Mouse (Mus musculus) heart, postnatal 0 days (tissue): Measurements from ENCODE around the gene Ssbp3. TPM values are rescaled to one million over a fixed set of nuclear protein-coding genes. Genes with fewer than 3 reads are reported as not detected.

Experiments
- ATAC-seq: fragments of 200-750 bp; cut with Nextera tagmentation; 2 replicates; pipeline ENCODE4 v1.8.0; 2017; ENCODE audit warnings: low read depth, moderate number of reproducible peaks, moderate library complexity; ENCODE audit not compliant: insufficient read depth
- DNase-seq: peaks from one replicate; pipeline ENCODE4 v3.0.0-alpha.2; 2016; ENCODE audit warnings: low spot score
- H3K27ac ChIP-seq: fragments of 300-500 bp; sonication (generic); 2 replicates; pipeline ENCODE4 v1.5.1; 2014; ENCODE audit warnings: low read depth, mild to moderate bottlenecking
- H3K27me3 ChIP-seq: fragments of 300-500 bp; sonication (generic); 2 replicates; pipeline ENCODE4 v1.6.1; 2014; ENCODE audit warnings: low read length, mixed read lengths; ENCODE audit not compliant: control insufficient read depth, insufficient read depth
- H3K36me3 ChIP-seq: fragments of 300-500 bp; sonication (generic); replicated peaks from 2 replicates; pipeline ENCODE4 v1.6.1; 2014; ENCODE audit warnings: low read length, mixed read lengths; ENCODE audit not compliant: control insufficient read depth, insufficient read depth
- H3K4me1 ChIP-seq: fragments of 300-500 bp; sonication (generic); 2 replicates; pipeline ENCODE4 v1.6.1; 2014; ENCODE audit warnings: antibody characterized with exemption; ENCODE audit not compliant: control insufficient read depth, insufficient read depth
- H3K4me2 ChIP-seq: fragments of 300-500 bp; sonication (generic); 2 replicates; pipeline ENCODE4 v1.6.1; 2014; ENCODE audit warnings: low read depth, mild to moderate bottlenecking, low read length, moderate library complexity
- H3K4me3 ChIP-seq: fragments of 300-500 bp; sonication (generic); 2 replicates; pipeline ENCODE4 v1.5.1; 2014; ENCODE audit warnings: low read depth, low read length
- H3K9ac ChIP-seq: fragments of 300-500 bp; sonication (generic); replicated peaks from 2 replicates; pipeline ENCODE4 v1.6.1; 2014; ENCODE audit warnings: low read depth, low read length, mixed read lengths
- H3K9me3 ChIP-seq: fragments of 300-500 bp; sonication (generic); replicated peaks from 2 replicates; pipeline ENCODE4 v1.6.1; 2016; ENCODE audit warnings: low read length; ENCODE audit not compliant: control insufficient read depth
- CTCF ChIP-seq: IDR thresholded peaks from 2 replicates; pipeline ENCODE4 v1.5.1; 2016; ENCODE audit warnings: antibody characterized with exemption, control low read depth, low read depth
- EP300 ChIP-seq: IDR thresholded peaks from 2 replicates; pipeline ENCODE4 v1.6.1; 2016; ENCODE audit warnings: antibody characterized with exemption, low read depth
- WGBS: fragments of 180-500 bp; shearing (Covaris S2); extraction: QIAGEN DNeasy Blood & Tissue Kit; methylation state at CpG from one replicate; pipeline ENCODE4 v1.1.7; 2014; 5-methylcytosine and 5-hydroxymethylcytosine counted together
- polyA plus RNA-seq: library from polyadenylated mRNA; unstranded; fragments of >200 nt; fragmentation: Nextera tagmentation; extraction: Ambion mirVana; gene quantifications from 2 replicates; pipeline ENCODE4 v1.2.1, GENCODE M21; 2015
- total RNA-seq: library from RNA; depleted of rRNA; stranded (reverse); fragments of >200 nt; gene quantifications from 2 replicates; pipeline ENCODE4 v1.2.3, GENCODE M21; 2014; ENCODE audit warnings: low replicate concordance

Gene Ssbp3
- total and polyA plus RNA-seq, 2 experiments from 2014 or later: 25.9 to 35.6 TPM

DNA sequence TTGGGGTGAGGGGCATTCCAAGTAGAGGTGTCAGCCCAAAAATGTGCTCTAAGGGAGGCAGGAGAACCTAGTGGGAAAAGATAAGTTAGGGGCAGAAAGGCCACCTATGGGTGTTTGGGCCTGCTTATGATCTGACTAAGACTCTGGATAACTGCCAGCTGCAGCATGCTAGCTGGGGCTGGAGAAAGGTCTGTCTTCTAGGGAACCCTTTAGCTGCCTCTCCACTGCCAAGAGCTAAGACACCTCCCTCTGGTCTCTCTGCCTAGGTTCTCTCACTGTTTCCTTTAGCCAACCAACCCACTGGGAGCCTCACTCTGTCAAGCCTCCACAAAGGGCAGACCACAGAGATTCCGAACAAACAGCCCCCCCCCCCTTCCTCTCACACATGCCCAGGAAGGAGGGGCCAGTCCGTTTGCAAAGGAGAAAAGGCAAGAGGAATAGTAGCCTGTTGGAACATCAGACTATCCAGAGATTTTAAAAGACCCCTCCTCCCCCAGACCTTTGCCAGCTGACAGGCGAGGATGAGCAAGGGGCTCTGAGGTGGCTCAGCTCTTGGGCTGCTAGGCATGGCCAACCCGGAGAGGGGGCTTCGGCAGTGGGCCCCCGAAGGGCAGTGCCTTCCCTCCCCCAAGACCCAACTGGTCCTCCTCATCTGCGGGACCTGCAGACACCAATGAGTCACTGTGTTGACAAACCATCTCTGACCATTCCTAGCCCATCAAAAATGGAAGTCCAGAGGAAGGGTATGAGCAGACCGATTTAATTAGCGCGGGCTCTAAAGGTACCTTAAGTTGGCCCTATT is 1.4 kb upstream of the Ssbp3 start:
- DNase-seq (peak; percentile 86), ATAC-seq (peak; percentile 31)
- H3K4me2 ChIP-seq: peak overlapping the region; percentile 97
- no peak for TF ChIP-seq EP300
- TF ChIP-seq CTCF: no peak
- H3K27me3 ChIP-seq: no peaks in the 10 kb centered on the region
- H3K36me3 ChIP-seq: no peaks in the 10 kb centered on the region
- peak overlapping the region; percentile 87; the same call in 1 of the 2 replicates for H3K4me3 ChIP-seq
- H3K9ac ChIP-seq: peak overlapping the region; percentile 50; the same call in 1 of the 2 replicates
- WGBS: 11% methylated on average over 10 of the region's 10 CpGs
- peak overlapping the region; percentile 94 for H3K27ac ChIP-seq
- peaks cover 45% of the 10 kb centered on the region for H3K4me1 ChIP-seq
- no peaks in the 10 kb centered on the region for H3K9me3 ChIP-seq

DNA sequence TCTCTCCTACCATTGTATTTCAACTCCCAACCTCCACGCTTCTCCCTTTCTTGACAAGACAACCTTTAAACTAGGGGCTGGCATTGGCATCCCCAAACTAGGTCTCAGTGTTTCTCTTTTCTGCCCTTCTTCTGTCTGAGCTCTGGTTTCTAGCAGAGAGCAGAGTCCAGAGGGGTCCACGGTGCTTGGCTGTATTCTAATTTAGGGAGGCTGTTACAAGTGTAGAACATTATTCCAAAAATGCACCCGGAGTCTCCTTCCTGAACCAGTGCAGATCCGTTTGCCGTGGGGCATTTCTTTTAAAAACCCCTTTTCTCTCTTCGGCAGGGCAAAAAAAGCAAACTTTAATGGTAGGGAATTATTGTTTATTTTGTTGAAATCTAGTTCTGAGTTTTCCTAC is 704 bp upstream of the Ssbp3 start:
- ATAC-seq: no peak
- 2% methylated on average over 6 of the region's 6 CpGs for WGBS
- TF ChIP-seq CTCF (no peak), EP300 (no peak)
- H3K4me3 ChIP-seq: peak overlapping the region; percentile 87
- H3K27me3 ChIP-seq: no peaks in the 10 kb centered on the region
- peak overlapping the region; percentile 97 for H3K4me2 ChIP-seq
- H3K9ac ChIP-seq: peak overlapping the region; percentile 50
- no peak for DNase-seq
- H3K9me3 ChIP-seq: no peaks in the 10 kb centered on the region
- H3K4me1 ChIP-seq: peaks cover 46% of the 10 kb centered on the region
- H3K27ac ChIP-seq: peak overlapping the region; percentile 94
- peaks cover 4% of the 10 kb centered on the region for H3K36me3 ChIP-seq

DNA sequence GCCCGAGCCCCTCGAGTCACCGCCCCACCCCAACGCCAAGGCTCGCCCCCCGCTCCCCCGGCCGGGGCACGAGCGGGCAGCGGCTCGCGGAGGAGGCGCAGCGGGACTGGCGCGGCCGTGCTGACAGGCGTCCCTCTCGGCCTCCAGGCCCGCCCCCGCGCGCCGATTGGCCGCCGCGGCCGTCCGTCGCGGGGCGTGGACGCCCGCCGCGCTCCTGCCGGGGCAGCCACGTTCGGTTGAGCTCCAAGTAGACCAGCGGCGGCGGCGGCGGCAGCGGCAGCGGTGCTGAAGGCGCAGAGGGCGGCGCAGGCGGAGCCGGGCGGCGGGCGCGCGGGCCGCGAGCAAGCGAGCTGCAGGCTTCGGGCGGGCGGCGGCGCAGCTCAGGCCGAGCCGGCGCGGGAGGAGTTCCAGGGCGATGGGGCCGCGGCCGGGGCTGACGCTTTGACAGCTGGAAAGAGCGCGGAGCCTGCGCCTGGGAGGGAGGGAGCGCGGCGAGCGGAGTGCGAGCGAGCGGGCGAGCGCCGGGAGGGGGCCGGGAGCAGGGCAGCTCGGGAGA is 823 bp downstream of the Ssbp3 start:
- under 1% methylated on average over 55 of the region's 89 CpGs for WGBS
- DNase-seq (peak; percentile 86), ATAC-seq (peak; percentile 84)
- Histone ChIP-seq H3K27ac (peak overlapping the region; percentile 94), H3K9ac (peak overlapping the region; percentile 72), H3K9me3 (no peaks in the 10 kb centered on the region), H3K27me3 (no peaks in the 10 kb centered on the region), H3K4me1 (peaks cover 46% of the 10 kb centered on the region), H3K4me2 (peak overlapping the region; percentile 97), H3K4me3 (peak overlapping the region; percentile 87), H3K36me3 (peaks cover 20% of the 10 kb centered on the region)
- TF ChIP-seq CTCF (no peak), EP300 (no peak)

DNA sequence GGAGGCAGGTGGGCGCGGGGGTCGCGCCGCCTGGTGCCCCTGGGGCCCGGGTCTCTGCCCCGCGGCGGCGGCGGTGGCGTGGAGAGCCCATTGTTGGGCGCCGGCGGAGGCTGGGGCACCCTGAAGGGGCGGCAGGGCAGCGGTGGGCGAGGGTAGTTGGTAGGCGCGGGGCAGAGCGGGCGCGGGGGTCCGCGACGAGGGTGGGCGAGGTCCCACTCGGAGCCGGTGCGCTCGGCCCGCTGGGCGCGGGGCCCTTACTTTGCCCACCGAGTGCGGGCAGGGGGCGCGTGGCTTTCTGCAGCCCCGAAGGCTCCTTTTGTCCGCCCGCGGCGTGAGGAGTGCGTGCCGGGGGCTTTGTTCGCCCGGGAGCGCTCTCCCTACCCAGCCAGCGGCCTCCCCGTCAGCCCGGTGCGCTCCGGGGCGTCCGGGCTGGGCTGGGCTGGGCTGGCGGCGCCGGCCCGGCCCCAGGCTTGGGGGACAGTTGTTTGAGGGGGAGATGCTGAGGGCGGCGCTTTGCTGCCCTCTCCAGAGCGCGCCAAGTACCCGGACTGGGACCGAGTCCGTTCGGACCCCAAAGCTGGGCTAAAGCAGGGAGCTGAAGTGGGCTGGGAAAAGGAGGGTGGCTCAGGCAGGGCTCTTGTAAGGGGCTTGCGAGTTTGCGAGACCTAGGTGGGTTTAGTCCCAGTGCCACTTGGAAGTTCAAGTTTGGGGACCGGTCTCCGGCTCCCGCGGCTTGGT is 1.6 kb downstream of the Ssbp3 start:
- 2% methylated on average over 56 of the region's 73 CpGs for WGBS
- Histone ChIP-seq H3K4me3 (peak overlapping the region; percentile 87), H3K27ac (peak overlapping the region; percentile 94), H3K36me3 (peaks cover 27% of the 10 kb centered on the region), H3K4me2 (peak overlapping the region; percentile 97), H3K9me3 (no peaks in the 10 kb centered on the region), H3K4me1 (peaks cover 46% of the 10 kb centered on the region), H3K9ac (peak overlapping the region; percentile 72), H3K27me3 (no peaks in the 10 kb centered on the region)
- TF ChIP-seq CTCF: no peak
- TF ChIP-seq EP300: no peak
- ATAC-seq (no peak), DNase-seq (no peak)

DNA sequence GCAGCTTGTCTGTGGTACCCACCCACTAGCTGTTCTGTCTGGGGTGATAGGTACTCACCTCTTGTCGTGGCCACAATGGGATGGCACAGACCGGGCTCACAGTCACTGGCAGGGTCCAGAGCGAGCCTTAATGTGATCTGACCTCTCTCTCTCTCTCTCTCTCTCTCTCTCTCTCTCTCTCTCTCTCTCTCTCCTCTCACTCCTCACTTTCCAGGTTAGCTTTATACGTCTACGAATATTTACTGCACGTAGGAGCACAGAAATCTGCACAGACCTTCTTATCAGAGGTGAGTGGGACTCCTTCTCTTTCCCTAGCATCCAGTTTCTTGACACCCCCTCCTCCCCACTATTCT is 2.2 kb downstream of the Ssbp3 start:
- H3K36me3 ChIP-seq: peaks cover 33% of the 10 kb centered on the region
- no peaks in the 10 kb centered on the region for H3K9me3 ChIP-seq
- H3K9ac ChIP-seq: peak overlapping the region; percentile 72
- H3K4me2 ChIP-seq: peak overlapping the region; percentile 97
- peak overlapping the region; percentile 87 for H3K4me3 ChIP-seq
- H3K4me1 ChIP-seq: peaks cover 42% of the 10 kb centered on the region
- DNase-seq: no peak
- H3K27ac ChIP-seq: no peak overlapping the region
- H3K27me3 ChIP-seq: no peaks in the 10 kb centered on the region
- 11% methylated on average over 6 of the region's 6 CpGs for WGBS
- ATAC-seq: no peak
- no peak for TF ChIP-seq CTCF
- no peak for TF ChIP-seq EP300
